Mouse (Mus musculus) testis, adult 10 weeks (tissue): ENCODE data around the gene Bcl2a1b. TPM values are rescaled to one million over a fixed set of nuclear protein-coding genes. Genes with fewer than 3 reads are reported as not detected.

Source experiments
- polyA plus RNA-seq: library from polyadenylated mRNA; stranded (reverse); fragments of 350-450 nt; fragmentation: Illumina TruSeq; extraction: RNeasy Lipid Tissue Mini Kit (QIAGEN cat#74804); gene quantifications from one replicate; pipeline ENCODE4 v1.2.3, GENCODE M21; 2014; ENCODE audit warnings: low read depth, low replicate concordance

Bcl2a1b gene
- polyA plus RNA-seq: 1.6 TPM

DNA sequence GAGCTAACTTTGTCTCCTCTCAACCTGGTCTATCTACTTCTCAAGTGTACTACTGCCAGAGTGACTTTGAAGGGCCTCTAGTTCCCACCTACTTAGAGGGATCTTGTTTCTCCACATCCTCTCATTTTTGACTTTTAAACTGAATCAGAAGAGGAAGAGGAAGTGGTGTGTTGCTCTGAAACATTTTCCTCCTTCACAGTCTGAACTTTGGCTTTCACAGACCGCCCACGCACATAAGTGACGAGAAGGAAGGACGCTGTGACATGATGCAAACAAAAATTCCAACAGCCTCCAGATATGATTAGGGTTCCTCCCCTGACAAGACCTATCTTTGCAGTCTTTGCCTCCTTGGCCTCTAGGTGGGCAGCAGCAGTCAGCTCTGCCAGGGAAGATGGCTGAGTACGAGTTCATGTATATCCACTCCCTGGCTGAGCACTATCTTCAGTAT, at the start of gene Bcl2a1b, which contains the start of gene Gm29094:
Bcl2a1b (plus strand) TSS at position 241 of the 448 bp plus-strand sequence.
Gm29094 (plus strand) TSS at position 411 of the 448 bp plus-strand sequence.

DNA sequence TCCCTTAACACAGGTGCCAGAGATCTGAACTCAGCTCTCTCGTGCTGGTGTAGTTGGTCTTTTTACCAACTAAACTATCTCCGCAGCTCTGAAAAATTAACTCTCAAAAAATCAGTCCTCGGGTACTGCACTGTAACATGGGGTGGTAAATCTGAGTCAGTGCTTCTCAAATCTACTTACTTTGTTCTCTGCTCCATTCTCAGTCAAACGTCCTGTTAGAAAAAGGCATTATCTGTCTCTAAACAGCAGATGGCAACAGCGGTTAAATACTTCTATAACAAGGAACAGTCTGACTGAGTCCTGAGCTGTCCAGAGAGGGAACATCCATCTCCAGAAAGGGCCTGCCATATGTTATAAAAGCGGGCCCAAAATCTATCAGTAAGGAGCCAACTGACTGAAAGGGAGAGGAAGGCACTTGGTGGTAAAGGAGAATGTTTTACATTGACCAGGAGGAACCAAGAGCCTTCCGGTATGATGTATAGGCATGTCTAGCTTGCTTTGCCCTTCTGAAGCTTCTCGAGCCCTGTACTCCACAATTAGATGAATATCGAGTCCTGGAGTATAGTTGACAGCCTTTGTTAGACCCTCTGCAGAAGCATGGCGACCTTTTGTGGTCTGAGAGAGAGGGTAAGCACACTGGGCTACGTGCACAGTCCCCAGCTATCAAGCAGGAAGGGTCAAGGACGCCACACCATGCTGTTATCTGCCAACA, 11.5 kb downstream of the Bcl2a1b start, which contains the start of gene Mthfs:
Mthfs (plus strand) TSS at position 324 of the 712 bp plus-strand sequence.

Other genes starting within 250 kb of the Bcl2a1b start
- gene Bcl2a1a, start 242.3 kb upstream of the Bcl2a1b start, polyA plus RNA-seq: 1.1 TPM
- gene Trim43b, start 106.4 kb upstream of the Bcl2a1b start, polyA plus RNA-seq: not detected
- not detected for gene Gm29094, start 170 bp downstream of the Bcl2a1b start, polyA plus RNA-seq
- 8.8 TPM for gene Mthfs, start 11.5 kb downstream of the Bcl2a1b start, polyA plus RNA-seq